Mouse (Mus musculus): ENCODE data around the gene Csk. TPM values are rescaled to one million over a fixed set of nuclear protein-coding genes. Genes with fewer than 3 reads are reported as not detected.

Csk gene
- polyA plus RNA-seq, 1 experiment: 75.0 TPM

DNA sequence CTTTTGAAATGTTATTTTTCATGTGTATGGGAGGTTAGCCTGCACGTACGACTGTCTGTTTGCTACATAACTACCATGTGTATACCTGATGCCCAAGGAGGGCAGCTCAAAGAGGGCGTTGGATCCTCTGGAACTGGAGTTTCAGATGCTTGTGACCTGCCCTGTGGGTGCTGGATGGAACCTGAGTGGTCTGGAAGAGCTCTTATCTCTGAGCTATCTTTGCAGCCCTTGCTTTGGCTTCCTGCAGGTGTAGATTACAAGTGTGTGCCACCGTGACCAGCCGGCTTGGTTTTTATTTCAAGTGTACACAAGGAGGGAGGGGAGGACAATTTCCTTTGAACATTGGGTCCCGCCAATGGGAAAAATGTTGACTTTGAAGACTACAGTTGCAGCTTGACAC lies 7.1 kb upstream of the Csk start:
- 27% methylated on average over 6 of the region's 6 CpGs for WGBS
- DNase-seq (ENCODE audit: low read depth, low spot score): no peak

DNA sequence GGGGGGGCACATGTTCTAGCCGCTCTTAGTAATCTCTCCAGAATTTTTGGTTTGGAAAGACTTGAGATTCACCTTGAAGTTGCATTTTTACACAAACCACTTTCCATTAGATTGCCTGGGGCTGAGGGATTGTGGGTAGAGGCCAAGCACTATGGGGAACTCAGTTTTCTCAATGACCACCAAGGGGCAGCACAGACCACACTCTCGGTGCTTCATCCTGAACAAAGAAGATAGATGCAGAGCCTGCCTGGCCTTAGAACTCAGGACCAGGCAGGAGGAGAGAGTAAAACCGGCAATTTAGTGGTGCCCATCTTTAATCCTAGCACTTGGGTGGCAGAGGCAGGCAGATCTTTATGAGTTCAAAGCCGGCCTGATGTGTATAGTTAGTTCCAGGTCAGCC lies 6.3 kb upstream of the Csk start:
- 15% methylated on average over 4 of the region's 4 CpGs for whole genome bisulfite sequencing
- no peak for DNase-seq (ENCODE audit: low read depth, low spot score)

DNA sequence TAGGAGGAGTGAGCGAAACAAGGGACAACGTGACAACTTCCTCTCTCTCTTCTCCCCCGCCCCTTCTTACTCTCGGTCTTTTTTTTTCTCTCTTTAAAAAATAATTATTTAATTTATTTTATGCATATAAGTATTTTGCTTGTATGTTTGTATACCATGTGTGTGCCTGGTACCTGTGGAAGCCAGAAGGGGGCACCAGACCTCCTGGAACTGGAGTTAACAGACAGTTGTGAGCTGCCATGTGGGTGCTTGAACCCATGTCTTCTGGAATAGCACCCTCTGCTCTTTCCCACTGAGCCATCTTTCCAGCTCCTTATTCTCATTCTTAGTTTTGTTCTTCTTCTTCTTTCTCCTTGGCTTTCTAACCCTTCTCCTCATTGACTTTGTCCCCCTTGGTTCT lies 5.5 kb upstream of the Csk start:
- WGBS: 76% methylated on average over 4 of the region's 4 CpGs
- no peak for DNase-seq (ENCODE audit: low read depth, low spot score)

DNA sequence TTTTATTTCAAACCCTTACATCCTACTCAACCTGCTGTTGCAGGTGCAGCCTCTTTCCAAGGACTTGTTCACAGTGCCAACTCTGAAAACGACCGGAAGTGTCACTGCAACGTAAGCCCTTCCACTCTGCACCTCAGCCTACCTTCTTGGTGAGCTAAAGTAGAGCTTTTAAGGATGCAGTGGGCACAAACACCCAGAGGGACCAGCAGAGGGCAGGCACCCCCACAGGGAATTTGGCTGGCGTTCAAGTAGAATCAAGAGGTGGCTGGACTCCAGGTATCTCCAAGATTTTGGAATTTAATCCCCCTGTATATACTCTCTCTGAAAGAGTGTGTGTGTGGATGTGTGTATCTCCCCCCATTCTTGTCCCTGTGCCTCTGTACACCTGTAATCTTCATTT lies 4.4 kb upstream of the Csk start:
- 54% methylated on average over 4 of the region's 4 CpGs for WGBS
- DNase-seq (ENCODE audit: low read depth, low spot score): no peak

DNA sequence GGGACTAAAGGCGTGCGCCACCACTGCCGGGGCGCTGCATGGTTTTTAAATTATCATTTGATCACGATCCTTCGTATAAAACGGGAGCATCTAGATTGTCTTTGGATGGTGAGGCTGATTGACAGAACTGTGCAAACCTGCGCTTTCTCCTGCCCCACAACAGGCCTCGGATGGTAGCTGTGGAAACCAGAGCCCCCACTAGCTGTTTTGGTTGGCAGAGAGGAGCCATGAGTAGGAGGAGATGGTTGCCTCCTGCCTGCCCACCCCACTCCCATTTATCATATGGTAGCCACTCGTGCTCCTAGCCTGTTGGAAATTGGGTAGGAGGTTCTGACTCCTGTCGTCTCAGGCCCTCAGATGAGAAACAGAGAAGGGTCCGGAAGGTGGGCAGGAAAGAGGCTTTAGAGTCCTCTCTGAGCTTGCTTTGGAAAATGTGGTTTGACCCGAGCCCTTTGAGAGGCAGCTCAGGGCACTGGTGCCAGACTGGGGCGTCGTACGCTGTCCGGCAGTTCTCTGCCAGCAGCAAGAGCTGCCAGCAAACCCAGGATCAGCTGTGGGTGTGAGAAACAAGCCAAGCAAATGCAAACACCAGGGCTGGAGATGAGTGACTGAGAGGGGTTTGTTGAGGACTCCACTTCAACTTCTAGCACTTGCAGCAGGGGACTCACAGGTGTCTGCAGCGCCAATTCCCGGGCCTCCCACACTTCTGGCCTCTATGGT lies 3.4 kb upstream of the Csk start:
- DNase-seq (ENCODE audit: low read depth, low spot score): no peak
- WGBS: 90% methylated on average over 19 of the region's 19 CpGs

DNA sequence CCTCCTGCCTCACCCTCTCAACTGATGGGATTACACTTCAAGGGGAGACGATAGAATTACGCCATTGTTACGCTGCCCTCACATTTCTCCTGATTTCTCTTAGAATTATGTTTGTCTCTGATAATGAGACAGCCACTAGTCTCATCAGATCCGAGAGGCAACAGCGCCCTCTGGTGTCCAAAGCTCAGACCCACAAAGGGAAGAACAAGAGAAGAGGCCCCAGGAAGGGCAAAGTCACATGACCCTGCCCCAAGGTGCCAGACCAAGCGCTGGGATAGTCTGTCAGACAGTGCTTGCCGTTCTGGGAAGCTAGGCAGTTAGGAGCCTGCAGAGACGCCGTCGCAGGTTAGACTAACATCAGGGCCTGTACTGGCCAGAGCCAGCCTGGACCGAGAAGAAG lies 2.3 kb upstream of the Csk start:
- 1% methylated on average over 11 of the region's 11 CpGs for WGBS
- peak; percentile 96 for DNase-seq (ENCODE audit: low read depth, low spot score)

DNA sequence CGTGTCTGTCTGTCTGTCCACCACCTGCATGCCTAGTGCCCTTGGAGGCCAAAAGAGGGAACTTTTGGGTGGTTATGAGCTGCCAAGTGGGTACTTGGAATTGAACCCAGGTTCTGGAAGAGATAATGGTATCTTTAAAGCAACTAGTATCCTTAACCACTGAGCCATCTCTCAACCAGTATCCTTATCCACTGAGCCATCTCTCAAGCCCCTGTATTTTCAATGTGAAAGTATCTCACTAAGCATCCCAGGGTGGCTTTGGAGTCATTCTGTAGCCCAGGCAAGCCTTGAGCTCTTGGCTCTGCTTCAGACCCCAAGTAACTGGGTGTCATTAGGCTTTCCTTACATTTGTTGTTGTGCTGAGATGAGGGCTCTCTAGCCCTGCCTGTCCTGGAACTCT lies 1.5 kb upstream of the Csk start:
- 79% methylated on average over 1 of the region's 1 CpGs for WGBS
- DNase-seq (ENCODE audit: low read depth, low spot score): no peak

DNA sequence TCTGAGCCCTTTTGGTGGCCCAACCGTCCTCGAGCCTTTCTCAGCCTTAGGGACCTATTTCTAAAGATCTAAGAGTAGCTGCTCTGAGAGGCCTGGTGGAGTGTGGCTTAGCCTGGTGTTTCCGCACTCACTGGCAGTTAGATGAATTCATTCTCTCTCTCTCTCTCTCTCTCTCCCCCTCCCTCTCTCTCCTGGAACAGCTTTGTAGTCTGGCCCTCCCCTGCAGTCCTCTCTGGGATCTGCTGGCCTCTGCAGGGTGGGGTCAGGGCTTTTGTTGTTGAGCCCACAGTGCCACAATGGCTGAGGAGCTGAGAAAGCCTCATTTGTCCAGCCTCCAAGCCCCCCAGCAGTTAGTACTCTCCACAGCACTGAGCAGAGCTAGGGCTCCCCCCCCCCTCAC lies 576 bp downstream of the Csk start:
- 74% methylated on average over 3 of the region's 3 CpGs for WGBS
- no peak for DNase-seq (ENCODE audit: low read depth, low spot score)

DNA sequence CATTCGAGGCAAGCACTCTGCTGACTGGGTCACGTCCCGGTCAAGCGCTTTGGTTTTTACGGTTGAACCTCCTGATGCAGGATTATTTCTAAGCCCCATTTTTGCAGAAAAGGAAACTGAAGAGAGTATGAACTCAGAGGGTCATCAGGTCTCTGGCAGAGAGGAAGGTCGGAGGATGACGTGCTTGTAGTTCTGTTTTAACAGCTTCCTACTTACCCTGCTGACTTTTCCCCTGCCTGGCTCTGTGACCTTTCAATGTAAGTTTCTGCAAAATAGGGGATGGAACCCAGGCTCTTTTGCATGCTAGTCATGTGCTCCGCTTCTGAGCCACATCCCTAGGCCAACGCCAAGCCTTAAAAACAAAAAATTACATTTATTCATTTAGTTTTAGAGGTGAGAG lies 1.1 kb downstream of the Csk start:
- 82% methylated on average over 9 of the region's 9 CpGs for WGBS
- DNase-seq (ENCODE audit: low read depth, low spot score): no peak

DNA sequence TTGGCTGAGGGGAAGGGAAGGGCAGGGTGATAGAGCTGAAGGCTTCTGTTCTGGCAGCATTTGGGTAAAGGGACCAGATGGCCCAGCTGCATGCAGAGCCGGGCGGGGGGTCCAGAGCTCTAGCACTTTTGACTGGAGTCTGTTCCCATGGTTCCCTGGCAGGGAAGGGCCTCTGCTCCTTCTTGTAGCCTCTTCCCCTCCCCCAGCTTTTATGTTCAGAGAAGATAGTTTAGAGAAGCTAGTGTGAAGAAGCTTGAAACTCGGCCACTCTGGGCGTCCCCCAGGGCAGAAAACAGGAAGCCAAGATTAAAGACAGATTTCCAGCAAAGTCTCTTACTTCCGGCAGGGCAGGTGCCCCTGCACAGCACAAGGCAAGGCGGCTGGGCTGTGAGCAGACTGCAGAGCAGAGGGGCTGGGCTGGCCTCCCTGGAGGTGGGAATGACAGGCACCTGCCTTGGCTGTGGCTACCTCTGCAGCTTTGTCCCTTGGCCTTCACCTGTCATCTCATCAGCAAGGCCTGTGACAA lies 2.6 kb downstream of the Csk start:
- DNase-seq (ENCODE audit: low read depth, low spot score): no peak
- 63% methylated on average over 6 of the region's 6 CpGs for WGBS

DNA sequence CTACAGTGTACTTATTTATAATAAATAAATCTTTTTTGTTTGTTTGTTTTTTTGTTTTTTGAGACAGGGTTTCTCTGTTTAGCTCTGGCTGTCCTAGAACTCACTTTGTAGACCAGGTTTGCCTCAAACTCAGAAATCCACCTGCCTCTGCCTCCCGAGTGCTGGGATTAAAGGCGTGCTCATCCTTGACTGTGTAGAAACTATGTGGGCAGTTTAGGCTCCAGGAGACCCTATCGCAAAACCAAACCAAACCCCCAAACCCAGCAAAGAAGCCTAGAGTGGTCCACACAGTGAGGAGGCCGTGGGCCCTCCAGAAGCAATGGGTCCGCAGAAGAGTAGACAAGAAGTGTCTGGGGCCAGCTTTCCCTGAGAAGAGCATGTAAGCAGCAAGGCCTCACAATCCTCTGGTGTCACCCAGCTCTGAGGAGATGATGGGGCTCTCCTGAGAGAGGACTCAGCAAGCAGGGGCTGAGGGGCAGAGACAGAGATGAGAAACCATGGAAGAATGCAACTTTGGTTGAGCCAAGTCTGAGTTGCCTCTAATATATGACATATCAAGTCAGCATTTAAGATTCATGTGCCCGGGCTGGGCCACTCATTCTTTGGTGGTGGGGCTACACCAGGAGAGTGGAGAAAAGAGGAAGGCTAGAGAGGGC lies 3.2 kb downstream of the Csk start:
- DNase-seq (ENCODE audit: low read depth, low spot score): no peak

DNA sequence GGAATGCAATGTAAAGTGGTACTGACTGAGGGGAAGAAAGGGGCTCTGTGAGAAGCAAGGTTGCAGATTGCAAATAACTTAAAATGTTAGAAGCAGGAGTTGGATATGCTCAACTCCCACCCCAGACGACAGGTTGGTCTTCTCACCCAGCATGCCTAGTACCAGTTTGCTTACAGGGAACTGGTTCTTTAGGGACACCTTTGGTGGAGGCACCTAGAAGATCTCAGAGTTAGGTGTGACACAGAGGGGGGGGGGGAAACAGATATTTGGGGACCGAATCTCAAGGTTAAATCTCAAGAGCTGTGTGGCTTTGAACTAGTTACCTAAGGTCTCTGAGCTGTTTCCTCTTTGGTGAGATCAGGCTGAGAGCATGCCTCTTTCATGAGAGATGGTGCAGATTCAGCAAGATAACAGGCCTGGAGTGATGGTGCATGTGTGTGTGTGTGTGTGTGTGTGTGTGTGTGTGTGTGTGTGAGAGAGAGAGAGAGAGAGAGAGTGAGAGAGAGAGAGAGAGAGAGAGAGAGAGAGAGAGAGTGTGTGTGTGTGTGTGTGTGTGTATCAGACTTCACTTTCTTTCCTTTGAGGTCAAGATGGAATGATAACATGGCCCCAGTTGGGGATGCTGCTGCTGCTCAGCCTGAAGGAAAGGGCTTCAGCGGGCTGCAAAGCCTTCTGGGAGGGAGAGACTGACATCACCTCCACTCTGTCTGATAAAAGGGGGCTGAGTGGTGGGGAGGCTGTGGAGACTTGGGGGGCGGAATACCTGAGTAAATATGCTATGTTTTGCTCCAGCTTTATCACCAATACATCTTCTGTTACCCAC lies 5.9 kb downstream of the Csk start:
- 27% methylated on average over 4 of the region's 4 CpGs for WGBS
- DNase-seq (ENCODE audit: low read depth, low spot score): no peak

More for the DNA sequence above, 3.2 kb downstream of the Csk start:
- 91% methylated on average over 6 of the region's 6 CpGs for WGBS

DNA sequence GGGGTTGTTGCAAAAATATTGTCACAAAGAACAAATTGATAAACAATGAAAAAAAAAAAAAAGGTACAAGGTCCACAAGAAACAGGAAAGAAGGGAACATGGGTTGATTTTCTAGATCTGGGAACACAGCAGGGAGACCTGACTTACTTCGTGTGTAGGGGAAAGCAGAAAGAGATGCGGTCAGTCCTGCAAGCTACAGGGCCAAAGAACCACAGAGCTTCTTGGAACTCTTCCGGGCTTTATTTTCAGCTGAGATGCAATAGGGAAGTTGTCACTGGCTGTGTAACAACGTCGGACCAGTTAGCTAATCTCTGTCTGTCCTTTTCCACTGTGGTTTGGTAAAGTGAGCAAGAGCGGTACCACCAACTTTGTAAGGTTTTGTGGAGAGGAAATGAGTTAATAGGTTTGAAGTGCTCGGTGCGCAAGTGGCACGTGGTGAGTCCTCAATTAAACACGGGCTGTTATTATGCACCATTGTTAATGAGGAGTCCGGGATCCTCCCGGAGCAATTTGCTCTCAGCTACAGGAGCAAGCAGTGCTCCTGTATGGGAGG lies 6.8 kb downstream of the Csk start:
- 16% methylated on average over 12 of the region's 12 CpGs for WGBS
- no peak for DNase-seq (ENCODE audit: low read depth, low spot score)

DNA sequence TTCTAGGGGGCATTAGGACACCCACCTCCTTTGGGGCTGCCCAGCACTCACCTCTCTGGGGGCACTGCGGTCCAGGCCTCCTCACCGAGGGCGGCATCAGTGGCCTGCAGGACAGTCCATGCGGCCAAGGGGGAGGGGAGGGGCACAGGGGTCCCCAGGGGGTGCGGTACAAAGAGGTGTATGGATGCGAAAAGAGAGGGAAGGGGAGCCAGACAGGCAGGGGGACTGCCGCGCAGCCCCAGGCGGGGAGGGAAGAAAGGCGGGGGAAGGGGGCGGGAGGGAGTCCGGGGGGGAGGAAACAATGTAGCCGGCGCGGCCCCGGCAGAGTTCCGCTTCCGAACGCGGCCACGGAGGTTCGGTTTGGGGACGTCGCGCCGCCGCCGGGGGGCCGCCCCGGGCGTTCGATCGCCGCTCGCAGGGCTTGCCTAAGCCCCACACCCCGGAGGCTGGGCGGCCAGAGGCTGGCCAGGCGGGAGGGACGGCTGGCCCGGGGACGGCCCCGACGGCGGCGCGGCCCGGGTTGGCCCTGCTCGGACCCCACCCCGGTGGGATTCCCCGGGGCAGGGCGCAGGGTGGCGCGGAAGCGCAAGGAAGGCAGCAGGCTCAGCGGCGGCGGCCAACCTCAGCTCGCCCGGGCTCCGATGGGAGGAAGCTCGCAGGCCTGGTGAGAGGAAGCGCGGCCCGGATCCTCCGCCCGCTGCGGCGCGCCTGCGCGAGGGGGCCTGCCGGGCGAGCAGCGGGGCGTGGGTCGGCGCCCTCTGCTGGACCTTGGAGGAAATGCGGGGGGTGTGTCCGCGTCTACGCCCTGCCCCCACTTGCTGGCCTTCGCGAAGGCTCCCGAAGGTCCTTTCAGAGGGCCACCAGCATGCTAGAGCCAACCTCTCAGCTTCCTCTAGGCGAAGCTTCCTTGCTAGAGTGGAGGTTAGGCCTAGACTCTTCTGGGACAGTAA lies 8.2 kb downstream of the Csk start:
- no peak for DNase-seq (ENCODE audit: low read depth, low spot score)
- under 1% methylated on average over 84 of the region's 85 CpGs for WGBS

DNA sequence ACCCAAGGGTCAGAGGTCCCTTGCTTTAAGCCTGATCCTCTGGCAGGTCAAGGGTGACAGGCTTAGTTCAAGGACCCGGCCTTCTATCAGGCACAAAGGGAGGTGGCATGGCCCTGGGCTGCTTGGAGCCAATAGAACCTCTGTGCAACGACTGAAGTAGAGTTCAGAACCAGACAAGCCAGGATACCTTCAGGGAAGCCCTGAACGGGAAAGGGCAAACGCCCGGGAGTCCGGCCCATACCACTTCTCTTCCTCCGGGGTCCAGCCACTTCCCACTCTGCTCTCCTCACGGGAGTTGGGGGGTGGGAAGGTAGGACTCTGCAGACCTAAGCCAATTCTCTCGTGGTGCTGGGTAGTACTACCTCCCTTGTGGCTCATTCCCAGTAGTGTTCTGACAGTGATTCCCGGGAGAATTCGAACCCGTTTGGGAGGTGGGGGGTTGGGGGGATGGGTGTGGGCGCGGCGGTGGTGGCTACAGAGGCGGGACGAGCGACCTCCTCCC lies 8.9 kb downstream of the Csk start:
- DNase-seq (ENCODE audit: low read depth, low spot score): no peak
- WGBS: 1% methylated on average over 18 of the region's 18 CpGs

DNA sequence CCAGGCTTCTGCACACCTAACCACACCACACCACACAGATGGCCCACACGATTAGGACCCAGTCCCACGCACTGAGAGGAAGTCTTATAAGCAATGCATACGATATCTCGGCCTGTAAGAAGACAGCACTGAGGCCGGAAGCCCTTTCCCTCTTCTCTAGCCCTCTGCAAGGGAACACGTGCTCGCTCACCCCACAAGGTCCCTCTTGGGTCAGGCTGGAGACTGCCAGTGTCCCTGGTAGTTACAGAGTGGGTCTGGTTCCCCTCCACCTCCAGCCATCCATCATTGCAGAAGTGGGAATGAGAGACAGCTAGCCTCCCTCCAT lies 9.6 kb downstream of the Csk start:
- 18% methylated on average over 7 of the region's 7 CpGs for WGBS
- DNase-seq (ENCODE audit: low read depth, low spot score): no peak

DNA sequence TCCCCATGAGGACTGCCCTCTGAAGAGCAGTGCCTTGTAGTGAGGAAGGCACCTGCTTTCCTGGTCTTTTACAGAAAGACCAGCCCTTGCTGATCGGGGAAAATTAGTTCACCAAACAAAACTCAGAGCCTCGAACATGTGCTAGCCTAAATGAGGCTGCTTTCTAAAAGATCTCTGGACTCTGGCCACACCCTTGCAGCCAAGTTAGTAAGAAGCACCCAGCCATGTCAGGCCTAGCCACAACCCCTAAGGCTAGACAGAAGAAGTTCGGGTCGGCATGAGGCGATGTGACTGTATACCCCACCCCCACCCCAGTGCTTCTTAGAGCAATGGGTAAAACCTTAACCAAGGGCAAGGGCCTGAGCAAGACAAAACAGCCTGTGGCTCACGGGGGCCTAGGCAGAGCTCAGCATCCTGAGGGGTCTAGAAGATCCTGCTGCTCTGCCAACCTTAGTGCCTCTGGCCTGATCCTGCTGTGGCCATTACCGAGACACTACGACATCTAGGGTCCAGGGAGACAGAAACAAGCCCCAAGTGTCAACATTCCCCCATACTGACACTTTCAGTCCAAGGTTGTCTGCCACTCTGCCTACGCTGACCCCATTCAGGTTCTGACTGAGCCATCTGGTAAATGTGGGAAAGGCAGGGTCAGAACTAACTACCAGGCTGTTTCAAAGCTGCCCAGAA lies 10.1 kb downstream of the Csk start:
- 19% methylated on average over 9 of the region's 9 CpGs for WGBS

DNA sequence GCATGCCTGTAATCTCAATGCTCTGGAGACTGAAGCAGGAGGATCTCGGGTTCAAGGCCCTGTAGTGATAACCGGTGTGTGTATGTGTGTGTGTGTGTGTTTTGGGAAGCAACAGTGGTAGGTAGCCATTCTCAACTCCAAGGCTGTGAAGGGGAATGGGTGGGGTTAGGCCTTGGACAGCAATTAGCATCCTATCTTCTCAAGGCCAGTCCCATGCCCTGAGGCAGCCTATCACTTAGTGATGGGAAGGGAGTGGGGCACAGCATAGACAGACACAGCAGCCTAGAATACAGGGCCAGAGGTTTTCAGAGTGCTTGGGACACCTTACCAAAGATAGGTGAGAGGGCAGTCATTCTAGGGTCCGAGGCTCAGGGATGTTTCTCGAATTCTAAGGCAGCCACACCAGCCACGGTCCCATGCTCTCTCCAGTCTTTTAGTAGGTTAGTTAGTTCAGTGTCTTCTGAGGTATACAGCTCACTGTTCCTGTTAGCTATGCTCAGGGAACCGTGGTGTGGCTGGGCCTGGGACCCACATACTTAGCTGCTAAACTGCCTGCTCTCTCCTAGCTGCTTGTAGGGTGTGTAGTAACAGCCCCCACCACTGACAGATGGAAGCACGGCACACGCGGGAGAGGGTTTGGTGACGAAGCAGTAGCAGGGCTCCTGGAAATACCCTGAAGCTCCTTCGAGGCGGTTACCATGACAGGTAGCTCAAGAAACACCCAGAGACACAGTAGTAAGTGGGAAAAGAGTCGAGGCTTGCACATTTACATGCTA lies 11.5 kb downstream of the Csk start:
- no peak for DNase-seq (ENCODE audit: low read depth, low spot score)
- WGBS: 71% methylated on average over 13 of the region's 13 CpGs

More for the DNA sequence above, 10.1 kb downstream of the Csk start:
- DNase-seq (ENCODE audit: low read depth, low spot score): no peak

Measured in large intestine, adult 2 months (tissue).